Mouse (Mus musculus) sigmoid colon, adult 10 weeks (tissue): ENCODE results near the gene Syngap1. TPM values are rescaled to one million over a fixed set of nuclear protein-coding genes. Genes with fewer than 3 reads are reported as not detected.

Source experiments
- polyA plus RNA-seq: library from polyadenylated mRNA; stranded (reverse); fragments of 350-450 nt; fragmentation: Illumina TruSeq; extraction: RNeasy Lipid Tissue Mini Kit (QIAGEN cat#74804); gene quantifications from one replicate; pipeline ENCODE4 v1.2.3, GENCODE M21; 2014; ENCODE audit warnings: low read depth, low replicate concordance

Syngap1 gene
- polyA plus RNA-seq: 0.82 TPM

DNA sequence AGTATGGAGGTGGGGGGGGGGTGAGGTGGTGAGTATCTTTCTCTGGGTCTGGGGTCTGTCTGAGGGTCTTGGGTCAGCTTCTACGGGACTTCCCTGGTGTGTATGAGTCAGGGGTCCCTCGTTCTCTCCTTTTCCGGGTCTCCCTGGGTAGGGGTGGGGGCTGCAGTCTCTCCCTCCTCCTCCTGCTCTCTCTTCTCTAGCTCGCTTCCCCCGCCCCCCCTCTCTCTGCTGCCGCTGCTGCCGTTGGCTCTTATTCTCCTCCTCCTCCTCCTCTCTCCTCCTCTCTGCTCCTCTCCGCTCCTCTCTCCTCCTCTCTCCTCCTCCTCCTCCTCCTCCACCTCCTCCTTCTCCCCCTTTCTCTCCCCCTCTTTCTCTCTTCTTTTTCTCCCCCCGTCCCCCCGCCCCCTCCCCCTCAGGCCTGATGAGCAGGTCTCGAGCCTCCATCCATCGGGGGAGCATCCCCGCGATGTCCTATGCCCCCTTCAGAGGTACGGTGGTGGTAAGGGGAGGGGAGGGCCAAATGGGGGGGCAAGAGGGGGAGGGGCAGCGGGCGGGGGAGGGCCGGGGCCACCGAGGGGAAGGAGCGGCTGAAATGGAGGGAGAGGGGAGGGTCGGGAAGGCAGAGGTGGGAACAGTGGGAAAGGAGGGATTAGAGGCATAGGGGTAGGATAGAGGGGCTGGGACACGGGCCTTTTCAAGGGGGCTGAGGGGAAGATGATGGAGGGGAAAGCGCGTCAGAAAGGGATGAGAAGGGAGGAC is at the start of gene Syngap1:
Gene Syngap1, plus strand, starts transcription at position 223 of the 759 bp plus-strand sequence.

DNA sequence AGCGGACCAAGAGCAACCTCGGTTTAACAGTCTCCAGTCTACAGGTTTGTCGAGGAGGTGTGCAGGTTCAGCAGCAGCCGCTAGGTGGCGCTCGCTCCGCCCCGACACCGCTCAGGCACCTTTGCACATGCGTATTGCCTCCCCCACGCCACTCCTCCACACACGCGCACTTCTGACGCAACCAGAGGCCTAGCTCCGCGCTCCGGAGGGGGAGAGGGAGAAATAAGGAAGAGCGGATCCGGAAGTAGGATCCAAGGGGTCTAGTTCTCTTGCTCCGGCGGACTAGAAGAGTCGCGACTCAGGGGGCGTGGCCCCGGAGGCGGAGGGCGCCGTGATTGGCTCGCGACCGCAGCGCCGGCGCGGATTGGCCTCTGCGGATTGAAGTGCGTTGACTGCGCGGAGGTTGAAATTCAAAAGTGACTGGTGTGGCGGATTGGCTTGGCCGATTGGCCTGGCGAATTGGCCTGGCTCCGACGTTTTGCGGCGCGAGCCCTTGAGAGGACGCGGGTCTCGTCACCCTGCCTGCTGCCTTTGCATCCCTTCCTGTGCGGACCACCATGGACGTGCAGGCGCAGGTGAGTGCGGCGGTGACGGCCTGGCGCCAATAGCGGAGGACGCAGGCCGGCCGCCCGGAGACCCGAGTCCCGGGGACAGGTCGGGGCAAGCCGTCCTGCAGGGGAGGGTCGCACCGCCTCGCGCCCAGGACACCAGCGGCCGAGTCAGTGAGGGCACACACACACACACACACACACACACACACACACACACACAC is 24.2 kb upstream of the Syngap1 start, which contains the start of gene Kifc5b:
Gene Kifc5b, plus strand, starts transcription at position 381 of the 772 bp plus-strand sequence.

DNA sequence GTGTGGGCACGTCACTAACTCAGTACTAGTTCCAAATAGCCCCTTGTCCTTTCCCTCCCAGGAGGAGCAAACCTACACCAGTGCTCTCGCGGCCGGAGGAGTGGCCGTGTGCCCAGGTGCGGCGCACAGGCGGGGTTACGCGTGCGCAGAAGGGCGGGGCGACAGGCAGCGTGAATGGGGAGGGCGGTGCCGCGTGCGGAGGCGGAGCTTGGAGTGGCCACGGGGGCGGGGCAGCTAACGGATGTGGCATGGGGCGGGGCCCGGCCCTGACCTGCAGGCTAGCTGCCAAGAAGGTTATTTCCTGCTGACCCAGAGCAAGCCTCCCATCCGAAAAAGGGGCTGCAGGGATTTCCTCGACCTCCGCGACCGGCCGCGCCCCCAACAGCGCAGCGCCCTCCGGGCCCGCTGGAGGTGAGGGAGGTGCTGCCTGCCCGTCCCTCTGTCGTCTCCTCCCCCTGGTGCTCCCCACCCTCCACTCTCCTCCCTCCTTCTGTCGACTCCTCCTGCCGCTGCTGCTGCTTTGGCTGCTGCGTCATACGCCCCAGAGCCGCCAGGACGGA is 8.1 kb upstream of the Syngap1 start, which contains the start of gene Phf1:
Gene Phf1, plus strand, starts transcription at position 214 of the 560 bp plus-strand sequence.

DNA sequence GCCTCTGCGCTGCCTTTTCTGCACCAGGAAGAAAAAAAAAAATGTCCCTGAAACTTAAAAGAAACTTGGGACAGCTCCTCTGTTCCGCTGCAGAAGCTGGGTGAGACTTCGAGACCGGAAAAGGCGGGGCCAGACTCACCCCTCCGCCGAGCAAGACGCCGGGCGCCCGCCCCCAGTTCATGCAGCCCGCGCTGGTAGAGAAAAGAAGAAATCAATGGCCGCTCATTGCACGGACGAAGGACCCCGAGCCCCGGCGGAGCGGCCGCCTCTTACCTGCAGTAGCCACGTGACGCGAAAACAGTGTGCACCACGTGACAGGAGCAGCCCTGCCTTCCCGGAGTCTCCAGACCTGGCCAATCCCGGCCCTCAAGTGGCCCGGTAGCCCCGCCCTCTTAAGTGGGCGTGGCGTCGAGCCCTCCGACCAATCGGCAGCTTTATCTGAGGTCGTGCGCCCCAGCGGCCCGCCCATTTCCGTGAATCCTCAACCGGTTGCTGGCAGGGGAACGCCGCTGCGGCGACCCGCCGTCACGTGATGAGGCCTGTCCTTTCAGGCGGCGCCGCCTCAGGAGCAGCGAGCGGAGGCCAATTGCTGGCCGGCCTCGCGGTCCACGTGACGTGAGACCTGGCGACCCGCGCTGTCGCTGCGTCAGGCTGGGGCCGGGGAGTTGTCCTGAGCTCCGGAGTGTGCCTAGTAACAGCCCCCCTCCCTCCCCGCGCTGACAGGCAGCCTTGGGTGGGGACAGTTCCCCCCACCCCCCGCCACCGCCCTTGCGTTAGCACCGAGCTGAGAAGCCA is 1.7 kb upstream of the Syngap1 start, which contains the start of gene Cuta:
Gene Cuta, minus strand, starts transcription at position 392 of the 795 bp plus-strand sequence.

DNA sequence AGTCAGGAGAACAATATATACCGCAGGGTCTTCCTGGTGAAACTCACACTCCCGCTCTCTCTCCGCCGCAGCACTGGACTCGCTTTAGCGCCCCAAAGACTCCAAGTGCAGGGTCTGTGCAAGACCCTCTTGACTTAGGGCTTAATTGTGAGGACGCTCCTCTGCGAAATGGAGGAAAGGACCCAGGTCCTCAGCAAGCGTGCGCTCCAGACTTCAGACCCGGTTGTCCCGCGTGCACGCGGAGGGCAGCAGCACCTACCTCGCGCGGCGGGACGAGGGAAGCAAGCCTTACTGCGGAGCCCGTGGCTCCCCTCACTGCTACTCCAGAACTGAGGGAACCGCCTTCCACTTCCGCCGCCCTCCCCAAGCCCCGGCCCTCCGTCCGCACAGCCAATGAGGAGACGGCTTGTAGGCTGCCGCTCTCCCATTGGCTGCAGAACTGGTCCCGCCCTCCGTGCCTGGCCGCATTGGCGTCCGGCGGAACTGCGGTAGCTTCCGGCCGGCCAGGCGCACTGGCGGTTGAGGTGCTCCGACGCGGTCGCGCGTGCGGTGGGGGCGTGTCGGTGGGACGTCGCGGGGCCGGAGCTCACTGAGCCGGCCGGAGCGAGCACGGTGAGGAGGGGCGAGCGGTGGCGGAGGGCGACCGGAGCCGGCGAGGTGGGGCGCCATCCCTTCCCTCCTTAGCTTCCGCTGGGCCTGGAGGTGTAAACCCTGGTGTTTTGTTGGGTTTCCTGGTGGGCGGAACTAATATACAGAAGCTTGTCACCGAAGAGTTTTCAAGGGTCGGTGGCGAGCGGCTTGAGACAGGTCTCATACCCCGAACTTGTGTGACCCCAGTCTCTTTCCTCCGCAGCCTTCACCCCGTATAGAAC is 31.9 kb downstream of the Syngap1 start, which contains the start of gene Zbtb9:
Gene Zbtb9, plus strand, starts transcription at position 465 of the 872 bp plus-strand sequence.

Other genes starting within 250 kb of the Syngap1 start
- gene Crebrf, start 225.6 kb upstream of the Syngap1 start, polyA plus RNA-seq: 90.0 TPM
- gene Bnip1, start 160.2 kb upstream of the Syngap1 start, polyA plus RNA-seq: 27.2 TPM
- gene Nkx2-5, start 96.2 kb upstream of the Syngap1 start, polyA plus RNA-seq: not detected
- gene Kifc5b, start 24.2 kb upstream of the Syngap1 start, polyA plus RNA-seq: 0.76 TPM
- gene Phf1, start 8.2 kb upstream of the Syngap1 start, polyA plus RNA-seq: 3.1 TPM
- 12.0 TPM for gene Cuta, start 1.7 kb upstream of the Syngap1 start, polyA plus RNA-seq
- 14.9 TPM for gene Zbtb9, start 31.9 kb downstream of the Syngap1 start, polyA plus RNA-seq
- 4.3 TPM for gene Bak1, start 87.8 kb downstream of the Syngap1 start, polyA plus RNA-seq
- 2.2 TPM for gene Itpr3, start 116.1 kb downstream of the Syngap1 start, polyA plus RNA-seq
- 8.7 TPM for gene Uqcc2, start 192.7 kb downstream of the Syngap1 start, polyA plus RNA-seq
- gene Ip6k3, start 226.5 kb downstream of the Syngap1 start, polyA plus RNA-seq: not detected